Mouse (Mus musculus) brain, adult 10 weeks (tissue): ENCODE results near the gene Zbtb45. TPM values are rescaled to one million over a fixed set of nuclear protein-coding genes. Genes with fewer than 3 reads are reported as not detected.

Experiments used
- polyA plus RNA-seq: library from polyadenylated mRNA; stranded (reverse); fragments of 350-450 nt; fragmentation: Illumina TruSeq; extraction: RNeasy Lipid Tissue Mini Kit (QIAGEN cat#74804); gene quantifications from one replicate; pipeline ENCODE4 v1.2.3, GENCODE M21; 2015; ENCODE audit warnings: low read depth, low replicate concordance

Zbtb45 gene
- 22.8 TPM for polyA plus RNA-seq

DNA sequence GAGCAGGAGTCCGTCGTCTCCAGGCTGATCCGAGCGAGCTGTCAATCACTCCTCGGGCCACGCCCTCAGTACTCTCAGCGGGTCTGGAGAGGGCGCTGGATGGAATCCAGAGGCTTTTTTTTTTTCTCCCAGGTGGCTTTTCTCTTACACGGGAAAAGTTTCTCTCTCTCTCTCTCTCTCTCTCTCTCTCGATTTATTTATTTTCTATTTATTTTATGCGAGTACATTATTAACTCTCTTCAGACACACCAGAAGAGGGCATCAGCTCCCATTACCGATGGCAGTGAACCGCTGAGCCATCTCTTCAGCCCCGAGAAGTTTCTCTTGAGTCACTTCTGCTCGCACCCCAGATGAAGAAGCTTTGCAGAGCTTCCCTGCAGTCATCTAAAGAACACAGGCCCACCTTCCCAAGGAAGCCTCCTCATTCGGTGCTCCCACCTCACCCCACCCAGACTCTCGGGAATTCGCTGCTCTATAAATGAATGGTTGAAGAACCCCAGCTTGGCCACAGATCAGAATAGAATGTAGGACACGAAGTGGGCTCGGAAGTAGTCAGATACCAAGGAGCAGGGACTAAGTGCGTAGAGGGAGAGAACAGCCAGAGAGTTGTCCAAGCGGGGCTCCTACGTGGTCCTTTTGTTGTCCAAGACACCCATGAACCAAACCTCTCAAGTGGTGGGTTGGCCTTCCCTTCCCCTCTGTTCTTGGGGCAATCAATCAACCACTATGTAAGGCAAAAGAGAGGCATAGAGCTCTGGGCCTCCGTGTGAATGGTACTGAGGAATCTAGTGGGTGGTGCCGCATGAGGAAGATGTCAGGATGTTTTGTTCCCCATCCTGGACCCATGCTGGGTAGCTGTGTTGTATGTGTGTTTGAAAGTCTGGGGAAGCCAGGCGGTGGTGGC is at the start of gene Zbtb45:
TSS of gene Zbtb45 (minus strand) at position 30 of the 904 bp plus-strand sequence.

DNA sequence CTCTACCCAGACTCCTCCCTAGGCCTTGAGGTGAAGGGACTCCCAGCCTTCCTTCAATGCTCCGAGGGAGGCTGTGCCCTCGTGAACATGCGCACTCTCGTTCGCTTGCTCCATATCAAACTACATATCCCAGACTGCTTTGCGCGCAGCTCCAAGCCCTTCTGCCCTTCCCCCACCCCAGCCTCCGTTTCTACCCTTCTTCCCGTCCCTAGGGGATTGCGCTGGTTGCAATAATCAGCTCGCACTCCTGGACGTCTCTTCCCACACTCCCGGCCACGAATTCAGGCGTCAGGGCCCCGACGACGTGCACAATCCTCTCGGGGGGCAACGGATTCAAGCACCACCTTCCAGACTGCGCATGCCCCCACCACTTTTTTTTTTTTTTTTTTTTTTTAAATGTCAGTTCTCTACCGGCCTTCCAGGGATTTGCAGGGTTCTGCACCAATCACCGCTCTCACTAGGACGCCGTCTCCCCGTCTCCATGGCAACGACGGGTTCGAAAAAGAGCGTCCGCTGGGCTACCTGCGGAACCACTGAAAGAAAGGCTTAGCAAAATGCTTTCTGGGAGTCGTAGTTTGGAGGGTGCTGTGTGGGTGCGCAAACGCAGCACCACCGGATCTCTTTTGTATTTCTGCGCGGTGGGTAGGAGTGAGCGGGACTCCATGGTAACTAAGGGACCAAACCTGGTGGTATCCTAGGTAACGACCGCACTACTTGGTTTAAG is 44.6 kb upstream of the Zbtb45 start, which contains the start of gene Mzf1:
TSS of gene Mzf1 (minus strand) at position 478 of the 724 bp plus-strand sequence.

DNA sequence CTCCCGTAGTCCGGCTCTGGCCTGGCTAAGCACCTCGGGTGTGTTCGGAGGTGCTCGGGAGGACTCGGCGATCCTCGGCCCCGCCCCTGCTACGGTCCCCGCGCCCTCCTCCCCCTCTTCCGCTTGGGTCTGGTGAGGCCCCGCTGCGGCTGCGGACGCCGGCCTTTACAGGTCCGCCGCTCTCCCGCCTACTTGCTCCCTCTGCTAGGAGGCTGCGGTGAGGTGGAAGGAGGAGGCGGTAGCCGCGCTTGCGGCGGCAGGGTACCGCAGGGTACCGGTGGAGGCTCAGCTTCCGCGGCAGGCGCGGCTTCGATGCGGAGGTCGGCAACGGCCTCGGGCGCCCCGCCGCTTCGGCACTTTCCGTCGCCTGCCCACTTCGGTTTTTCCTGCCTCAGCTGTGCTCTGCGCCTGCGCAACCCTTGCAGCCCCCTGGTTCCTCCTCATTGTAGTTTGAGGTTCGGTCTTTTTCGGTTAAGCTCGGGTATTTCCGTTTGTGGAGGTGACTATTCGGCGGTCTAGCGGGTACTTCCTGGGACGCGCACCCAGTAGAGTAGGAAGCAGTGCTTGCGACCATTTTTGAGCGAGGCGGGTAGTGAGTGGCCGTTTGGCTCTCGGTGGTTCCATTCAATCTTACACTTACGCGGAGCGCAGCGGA is 28.2 kb upstream of the Zbtb45 start, which contains the start of gene Ube2m:
TSS of gene Ube2m (minus strand) at position 375 of the 655 bp plus-strand sequence.

DNA sequence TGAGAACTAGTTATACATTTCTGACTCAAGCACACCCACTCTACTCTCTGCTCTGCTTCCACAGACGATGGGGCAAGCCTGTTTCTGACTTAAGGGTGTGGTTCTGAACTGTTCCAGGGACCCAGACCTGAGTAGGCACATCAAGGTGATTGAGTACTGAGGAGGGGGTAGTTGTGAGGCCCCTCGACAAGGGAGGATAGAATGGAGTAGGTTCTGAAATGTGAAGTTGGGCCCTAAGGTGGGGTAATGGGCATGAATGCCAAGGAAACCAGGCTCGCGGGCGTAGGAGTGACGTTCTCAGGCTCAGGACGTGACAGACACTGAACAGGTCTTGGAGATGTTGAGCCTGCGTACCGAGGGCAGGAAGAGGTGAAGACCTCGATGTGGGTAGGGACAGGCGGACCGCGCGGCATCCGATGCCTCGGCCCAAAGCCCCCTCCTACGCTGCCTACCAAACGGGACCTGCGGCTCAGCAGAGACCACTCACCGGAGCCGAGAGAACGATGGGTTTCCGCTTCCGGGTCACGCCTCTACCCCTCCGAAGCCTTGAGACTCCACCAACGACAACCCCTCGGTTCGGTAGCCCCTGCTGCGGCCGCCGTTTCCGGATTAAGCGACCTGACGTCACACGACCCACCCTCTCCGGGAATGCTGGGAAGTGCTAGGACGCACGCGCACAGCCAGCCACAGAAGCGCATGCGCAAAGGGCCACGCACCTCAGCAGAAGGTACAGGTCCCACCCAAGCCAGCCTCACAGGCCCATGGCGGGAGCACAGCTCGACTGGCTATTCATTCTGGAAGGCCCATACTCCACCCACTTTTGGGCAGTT is 24.5 kb upstream of the Zbtb45 start, which contains the start of gene Chmp2a:
TSS of gene Chmp2a (minus strand) at position 660 of the 830 bp plus-strand sequence.

DNA sequence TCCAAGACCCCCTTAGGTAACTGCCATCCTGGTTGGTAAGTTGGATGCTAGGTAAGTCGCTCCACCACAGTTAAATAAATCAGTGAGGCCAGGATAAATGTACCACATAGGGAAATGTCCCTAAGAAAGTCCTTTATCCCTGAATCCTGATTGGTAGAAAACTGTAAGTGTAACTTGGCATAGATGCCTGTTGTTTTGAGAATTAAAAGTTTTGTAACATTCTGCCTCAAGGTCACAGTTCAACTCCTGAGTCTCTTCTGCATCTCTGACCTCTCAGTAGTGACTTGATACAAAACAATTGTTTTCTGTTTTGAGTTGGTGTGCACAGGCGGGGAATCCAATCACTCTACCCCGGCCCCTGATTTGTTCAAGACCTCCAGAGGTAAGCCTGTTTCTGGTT is 11.0 kb downstream of the Zbtb45 start, which contains the start of gene Trim28:
TSS of gene Trim28 (plus strand) at position 264 of the 400 bp plus-strand sequence.

DNA sequence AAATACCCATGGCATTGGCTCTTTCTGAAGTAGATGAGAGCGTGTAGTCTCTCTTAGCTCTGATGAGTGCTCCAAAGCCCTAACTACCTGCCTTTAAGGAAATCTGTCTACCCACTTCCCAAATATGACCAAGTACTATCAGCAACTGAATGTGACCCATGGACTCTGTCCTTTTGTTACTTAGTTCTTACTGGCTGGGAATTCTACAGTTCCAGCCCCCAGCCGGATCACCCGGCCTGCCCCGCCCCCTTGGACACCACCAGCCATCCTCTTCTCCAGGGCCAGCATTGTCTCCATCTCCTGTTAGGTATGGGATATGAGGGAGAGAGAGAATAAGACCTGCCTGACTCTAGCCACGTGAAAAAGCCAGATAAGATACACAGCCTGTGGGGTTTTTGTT is 11.8 kb downstream of the Zbtb45 start, which contains the start of gene Slc27a5:
TSS of gene Slc27a5 (minus strand) at position 140 of the 400 bp plus-strand sequence.

DNA sequence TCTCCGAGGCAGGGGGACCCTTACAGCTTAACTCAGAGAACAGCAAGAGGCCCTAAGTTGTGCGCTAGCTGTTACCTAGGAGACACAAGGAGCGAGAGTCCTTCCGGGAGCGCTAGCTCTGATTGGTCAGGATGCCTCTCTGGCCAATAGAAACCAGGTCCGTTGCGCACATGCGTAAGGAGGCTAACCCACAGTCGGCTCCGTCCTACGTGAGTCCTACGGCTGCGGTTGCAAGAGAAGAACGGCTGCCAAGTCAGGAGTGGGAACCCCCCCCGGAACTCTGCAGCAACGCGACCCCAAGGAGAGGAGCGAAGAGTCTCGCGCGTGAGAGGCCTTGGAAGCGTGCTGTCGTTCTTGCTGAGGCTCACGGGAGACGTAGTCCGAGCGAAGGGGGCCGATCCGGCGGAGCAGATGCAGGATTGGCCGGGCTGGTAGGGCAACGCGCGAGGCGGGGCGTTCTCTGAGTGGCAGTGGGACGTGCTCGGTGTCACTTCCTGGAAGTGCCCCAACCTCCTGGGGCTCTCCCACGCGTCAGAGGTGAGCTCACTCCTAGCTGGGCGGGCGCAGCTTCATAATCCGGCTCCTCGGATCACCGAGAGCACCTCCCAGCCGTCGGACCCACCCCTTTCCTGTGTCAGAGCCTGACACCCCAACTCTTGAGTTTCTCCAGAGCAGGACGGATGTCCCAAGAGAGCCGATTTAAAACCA is 32.0 kb downstream of the Zbtb45 start, which contains the start of gene Zfp446:
TSS of gene Zfp446 (plus strand) at position 167 of the 708 bp plus-strand sequence.

DNA sequence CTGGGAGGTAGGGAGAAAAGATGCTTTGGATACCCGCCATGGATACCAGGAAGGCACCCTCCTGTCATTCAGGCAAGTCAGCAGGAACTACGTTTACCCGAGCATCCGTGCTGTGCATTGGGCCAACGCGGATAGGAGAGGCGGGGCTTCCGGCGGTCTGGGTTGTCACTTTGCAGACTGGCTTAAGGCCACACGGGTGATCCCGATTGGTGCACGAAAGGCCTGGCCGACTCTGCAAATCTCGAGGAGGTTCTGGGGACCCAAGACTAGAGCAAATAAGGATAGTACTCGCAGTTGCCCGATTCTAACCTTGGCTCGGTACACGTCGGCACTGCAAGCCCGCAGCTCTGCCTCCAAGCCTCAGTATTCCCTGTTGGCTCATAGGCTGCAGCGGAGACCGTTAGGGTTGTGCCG is 44.1 kb downstream of the Zbtb45 start, which contains the start of gene Zfp324:
TSS of gene Zfp324 (plus strand) at position 161 of the 414 bp plus-strand sequence.

Other genes starting within 250 kb of the Zbtb45 start
- gene Zscan18, start 206.4 kb downstream of the Zbtb45 start, polyA plus RNA-seq: 17.1 TPM
- 17.6 TPM for gene Zfp329, start 191.2 kb downstream of the Zbtb45 start, polyA plus RNA-seq
- gene Zfp110, start 175.3 kb downstream of the Zbtb45 start, polyA plus RNA-seq: 12.9 TPM
- gene Zfp128, start 128.9 kb downstream of the Zbtb45 start, polyA plus RNA-seq: 6.8 TPM
- gene Zscan22, start 112.2 kb downstream of the Zbtb45 start, polyA plus RNA-seq: 9.1 TPM
- 684 TPM for gene Rps5, start 87.7 kb downstream of the Zbtb45 start, polyA plus RNA-seq
- 1.1 TPM for gene Rnf225, start 82.6 kb downstream of the Zbtb45 start, polyA plus RNA-seq
- gene Zfp324, start 44.2 kb downstream of the Zbtb45 start, polyA plus RNA-seq: 6.7 TPM
- 7.9 TPM for gene Zfp446, start 32.2 kb downstream of the Zbtb45 start, polyA plus RNA-seq
- 0.98 TPM for gene Slc27a5, start 11.8 kb downstream of the Zbtb45 start, polyA plus RNA-seq
- 177 TPM for gene Trim28, start 10.9 kb downstream of the Zbtb45 start, polyA plus RNA-seq
- 240 TPM for gene Chmp2a, start 24.8 kb upstream of the Zbtb45 start, polyA plus RNA-seq
- gene Ube2m, start 28.2 kb upstream of the Zbtb45 start, polyA plus RNA-seq: 279 TPM
- gene Mzf1, start 44.7 kb upstream of the Zbtb45 start, polyA plus RNA-seq: 7.7 TPM
- gene Vmn1r85, start 85.1 kb upstream of the Zbtb45 start, polyA plus RNA-seq: not detected
- gene Vmn1r86, start 109.9 kb upstream of the Zbtb45 start, polyA plus RNA-seq: not detected
- gene Vmn1r87, start 130.1 kb upstream of the Zbtb45 start, polyA plus RNA-seq: not detected
- gene Vmn1r88, start 149.5 kb upstream of the Zbtb45 start, polyA plus RNA-seq: not detected
- gene Vmn1r89, start 203.0 kb upstream of the Zbtb45 start, polyA plus RNA-seq: not detected